Mouse (Mus musculus): Measurements from ENCODE around the gene Ehbp1l1. TPM values are rescaled to one million over a fixed set of nuclear protein-coding genes. Genes with fewer than 3 reads are reported as not detected.

Gene Ehbp1l1
- total and polyA plus RNA-seq, 2 experiments = 5.1 to 8.3 TPM

- peaks cover 18% of the 10 kb centered on the region for H3K36me3 ChIP-seq (ENCODE audit: control insufficient read depth, insufficient read depth, low read length)
Observed at GRCm38 (mm10) chr19:5758878-5759403, 32.8 kb upstream of the Ehbp1l1 start.

DNA sequence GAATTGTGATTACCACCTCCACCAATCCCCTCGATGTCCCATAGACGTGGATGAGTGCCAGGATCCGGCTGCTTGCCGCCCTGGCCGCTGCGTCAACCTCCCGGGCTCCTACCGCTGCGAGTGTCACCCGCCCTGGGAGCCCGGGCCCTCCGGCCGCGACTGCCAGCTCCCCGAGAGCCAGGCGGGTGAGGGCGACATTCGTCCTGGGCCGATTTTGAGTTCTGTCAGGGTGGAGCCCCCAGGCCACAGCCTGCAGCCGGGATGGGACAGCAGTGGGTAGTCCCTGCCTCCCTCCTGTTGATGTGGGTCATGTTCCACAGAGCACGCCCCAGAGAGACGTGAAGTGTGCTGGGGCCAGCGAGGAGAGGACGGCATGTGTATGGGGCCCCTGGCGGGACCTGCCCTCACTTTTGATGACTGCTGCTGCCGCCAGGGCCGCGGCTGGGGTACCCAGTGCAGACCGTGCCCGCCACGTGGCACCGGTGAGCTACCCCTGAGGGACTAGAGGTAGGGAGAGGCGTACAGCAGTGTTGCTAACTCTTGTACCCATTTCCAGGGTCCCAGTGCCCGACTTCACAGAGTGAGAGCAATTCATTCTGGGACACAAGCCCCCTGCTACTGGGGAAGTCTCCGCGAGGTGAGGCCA, 31.0 kb upstream of the Ehbp1l1 start:
- no peaks in the 10 kb centered on the region for H3K4me1 ChIP-seq (ENCODE audit: control insufficient read depth, insufficient read depth, low read length)
- H3K9ac ChIP-seq (ENCODE audit: low read depth, low read length) = no peak overlapping the region
- H3K36me3 ChIP-seq (ENCODE audit: control insufficient read depth, insufficient read depth, low read length) = peaks cover 14% of the 10 kb centered on the region
- H3K79me2 ChIP-seq (ENCODE audit: control insufficient read depth, insufficient read depth, low read length) = no peaks in the 10 kb centered on the region
- DNase-seq (ENCODE audit: extremely low read depth, low read depth, low spot score) = no peak
- H3K27ac ChIP-seq (replicated peaks; ENCODE audit: insufficient read depth, low read depth, low read length) = no peak overlapping the region
- H3K4me3 ChIP-seq (ENCODE audit: insufficient read depth, low read depth, low read length) = no peak overlapping the region
- no peaks in the 10 kb centered on the region for H3K27me3 ChIP-seq (ENCODE audit: control insufficient read depth, insufficient read depth, low read length)
- WGBS = 46% methylated on average over 36 of the region's 36 CpGs
- no peak for TF ChIP-seq CTCF (IDR thresholded peaks at IDR 0.05; ENCODE audit: low read depth, low read length)
- TF ChIP-seq POLR2A (IDR thresholded peaks at IDR 0.05; ENCODE audit: extremely low read depth, insufficient read depth, low read length) = no peak

More at GRCm38 (mm10) chr19:5758878-5759403, 32.8 kb upstream of the Ehbp1l1 start:
- Histone ChIP-seq H3K9ac (ENCODE audit: low read depth, low read length) (no peak overlapping the region), H3K79me2 (ENCODE audit: control insufficient read depth, insufficient read depth, low read length) (no peaks in the 10 kb centered on the region), H3K27ac (replicated peaks; ENCODE audit: insufficient read depth, low read depth, low read length) (no peak overlapping the region), H3K4me3 (ENCODE audit: insufficient read depth, low read depth, low read length) (no peak overlapping the region), H3K4me1 (ENCODE audit: control insufficient read depth, insufficient read depth, low read length) (no peaks in the 10 kb centered on the region), H3K27me3 (ENCODE audit: control insufficient read depth, insufficient read depth, low read length) (no peaks in the 10 kb centered on the region)
- TF ChIP-seq POLR2A (IDR thresholded peaks at IDR 0.05; ENCODE audit: extremely low read depth, insufficient read depth, low read length) (no peak), CTCF (IDR thresholded peaks at IDR 0.05; ENCODE audit: low read depth, low read length) (no peak)
- no peak for DNase-seq (ENCODE audit: extremely low read depth, low read depth, low spot score)
- 93% methylated on average over 14 of the region's 14 CpGs for WGBS

GRCm38 (mm10) chr19:5756321-5756985, 30.3 kb upstream of the Ehbp1l1 start:
- H3K4me1 ChIP-seq (ENCODE audit: control insufficient read depth, insufficient read depth, low read length) = no peaks in the 10 kb centered on the region
- no peak overlapping the region for H3K9ac ChIP-seq (ENCODE audit: low read depth, low read length)
- no peaks in the 10 kb centered on the region for H3K79me2 ChIP-seq (ENCODE audit: control insufficient read depth, insufficient read depth, low read length)
- H3K36me3 ChIP-seq (ENCODE audit: control insufficient read depth, insufficient read depth, low read length) = peaks cover 14% of the 10 kb centered on the region
- H3K4me3 ChIP-seq (ENCODE audit: insufficient read depth, low read depth, low read length) = no peak overlapping the region
- no peak overlapping the region for H3K27ac ChIP-seq (replicated peaks; ENCODE audit: insufficient read depth, low read depth, low read length)
- 47% methylated on average over 29 of the region's 29 CpGs for WGBS
- TF ChIP-seq POLR2A (IDR thresholded peaks at IDR 0.05; ENCODE audit: extremely low read depth, insufficient read depth, low read length) = no peak
- no peak for TF ChIP-seq CTCF (IDR thresholded peaks at IDR 0.05; ENCODE audit: low read depth, low read length)
- DNase-seq (ENCODE audit: extremely low read depth, low read depth, low spot score) = no peak
- H3K27me3 ChIP-seq (ENCODE audit: control insufficient read depth, insufficient read depth, low read length) = no peaks in the 10 kb centered on the region

GRCm38 (mm10) chr19:5751742-5752141, 25.6 kb upstream of the Ehbp1l1 start:
- peak; percentile 41 for DNase-seq (ENCODE audit: extremely low read depth, low read depth, low spot score)
- no peak overlapping the region for H3K9ac ChIP-seq (ENCODE audit: low read depth, low read length)
- WGBS = 19% methylated on average over 20 of the region's 20 CpGs

GRCm38 (mm10) chr19:5750951-5751350, 24.8 kb upstream of the Ehbp1l1 start:
- Histone ChIP-seq H3K27ac (replicated peaks; ENCODE audit: insufficient read depth, low read depth, low read length) (no peak overlapping the region), H3K27me3 (ENCODE audit: control insufficient read depth, insufficient read depth, low read length) (no peaks in the 10 kb centered on the region), H3K4me3 (ENCODE audit: insufficient read depth, low read depth, low read length) (no peak overlapping the region), H3K9ac (ENCODE audit: low read depth, low read length) (no peak overlapping the region), H3K36me3 (ENCODE audit: control insufficient read depth, insufficient read depth, low read length) (no peaks in the 10 kb centered on the region), H3K4me1 (ENCODE audit: control insufficient read depth, insufficient read depth, low read length) (no peaks in the 10 kb centered on the region), H3K79me2 (ENCODE audit: control insufficient read depth, insufficient read depth, low read length) (no peaks in the 10 kb centered on the region)
- TF ChIP-seq CTCF (IDR thresholded peaks at IDR 0.05; ENCODE audit: low read depth, low read length) (no peak), POLR2A (IDR thresholded peaks at IDR 0.05; ENCODE audit: extremely low read depth, insufficient read depth, low read length) (no peak)
- no peak for DNase-seq (ENCODE audit: extremely low read depth, low read depth, low spot score)
- 35% methylated on average over 22 of the region's 22 CpGs for WGBS

More at GRCm38 (mm10) chr19:5751742-5752141, 25.6 kb upstream of the Ehbp1l1 start:
- Histone ChIP-seq H3K4me3 (ENCODE audit: insufficient read depth, low read depth, low read length) (no peak overlapping the region), H3K36me3 (ENCODE audit: control insufficient read depth, insufficient read depth, low read length) (no peaks in the 10 kb centered on the region), H3K4me1 (ENCODE audit: control insufficient read depth, insufficient read depth, low read length) (no peaks in the 10 kb centered on the region), H3K27me3 (ENCODE audit: control insufficient read depth, insufficient read depth, low read length) (no peaks in the 10 kb centered on the region), H3K79me2 (ENCODE audit: control insufficient read depth, insufficient read depth, low read length) (no peaks in the 10 kb centered on the region), H3K27ac (replicated peaks; ENCODE audit: insufficient read depth, low read depth, low read length) (no peak overlapping the region)
- no peak for TF ChIP-seq POLR2A (IDR thresholded peaks at IDR 0.05; ENCODE audit: extremely low read depth, insufficient read depth, low read length)
- TF ChIP-seq CTCF (IDR thresholded peaks at IDR 0.05; ENCODE audit: low read depth, low read length) = no peak

GRCm38 (mm10) chr19:5749476-5749875, 23.4 kb upstream of the Ehbp1l1 start:
- WGBS = 73% methylated on average over 6 of the region's 6 CpGs
- Histone ChIP-seq H3K36me3 (ENCODE audit: control insufficient read depth, insufficient read depth, low read length) (no peaks in the 10 kb centered on the region), H3K79me2 (ENCODE audit: control insufficient read depth, insufficient read depth, low read length) (no peaks in the 10 kb centered on the region), H3K9ac (ENCODE audit: low read depth, low read length) (no peak overlapping the region), H3K4me1 (ENCODE audit: control insufficient read depth, insufficient read depth, low read length) (no peaks in the 10 kb centered on the region), H3K27me3 (ENCODE audit: control insufficient read depth, insufficient read depth, low read length) (no peaks in the 10 kb centered on the region), H3K27ac (replicated peaks; ENCODE audit: insufficient read depth, low read depth, low read length) (no peak overlapping the region), H3K4me3 (ENCODE audit: insufficient read depth, low read depth, low read length) (no peak overlapping the region)
- DNase-seq (ENCODE audit: extremely low read depth, low read depth, low spot score) = no peak
- no peak for TF ChIP-seq CTCF (IDR thresholded peaks at IDR 0.05; ENCODE audit: low read depth, low read length)
- TF ChIP-seq POLR2A (IDR thresholded peaks at IDR 0.05; ENCODE audit: extremely low read depth, insufficient read depth, low read length) = no peak

All from liver, adult 2 months (tissue).